Mouse (Mus musculus) megakaryocyte, embryonic 14.5 days (primary cell): ENCODE measurements around the gene Slc28a1.
"Not testable (repeated sequence)": the region's sequence is repeated elsewhere in the genome, so short reads cannot be mapped to it uniquely, and the experiment has no call there.

ENCODE experiments used
- FLI1 ChIP-seq: IDR thresholded peaks from 2 replicates; pipeline ENCODE4 v1.6.1; 2012; ENCODE audit warnings: low read length, inconsistent platforms, mixed read lengths
- GATA1 ChIP-seq: IDR thresholded peaks from 3 replicates; pipeline ENCODE4 v1.6.1; 2012; ENCODE audit warnings: mixed read lengths, low read length, inconsistent platforms, borderline replicate concordance

GRCm38 (mm10) chr7:81143056-81143455 lies 28.5 kb downstream of the Slc28a1 start:
- TF ChIP-seq GATA1, FLI1: not testable (repeated sequence)
